Mouse (Mus musculus) forebrain, embryonic 16.5 days (tissue): ENCODE data around the gene Gm45785. TPM values are rescaled to one million over a fixed set of nuclear protein-coding genes. Genes with fewer than 3 reads are reported as not detected.
A peak's percentile ranks its signal among the peaks of the same experiment; 100 is the strongest.

Source experiments
- ATAC-seq: fragments of 200-750 bp; cut with Nextera tagmentation; 2 replicates; pipeline ENCODE4 v1.8.0; 2017; ENCODE audit warnings: mild to moderate bottlenecking, moderate library complexity
- H3K27ac ChIP-seq: fragments of 300-500 bp; sonication (generic); 2 replicates; pipeline ENCODE4 v1.5.1; 2014; ENCODE audit warnings: low read length, control low read depth
- H3K27me3 ChIP-seq: fragments of 300-500 bp; sonication (generic); replicated peaks from 2 replicates; pipeline ENCODE4 v1.6.1; 2014; ENCODE audit warnings: low read length; ENCODE audit not compliant: control insufficient read depth, insufficient read depth
- H3K36me3 ChIP-seq: fragments of 300-500 bp; sonication (generic); 2 replicates; pipeline ENCODE4 v1.6.1; 2014; ENCODE audit not compliant: control insufficient read depth, insufficient read depth
- H3K4me1 ChIP-seq: fragments of 300-500 bp; sonication (generic); replicated peaks from 2 replicates; pipeline ENCODE4 v1.6.1; 2014; ENCODE audit warnings: low read length; ENCODE audit not compliant: control insufficient read depth, insufficient read depth
- H3K4me2 ChIP-seq: fragments of 300-500 bp; sonication (generic); 2 replicates; pipeline ENCODE4 v1.6.1; 2014; ENCODE audit warnings: mild to moderate bottlenecking, low read length, control low read depth
- H3K4me3 ChIP-seq: fragments of 300-500 bp; sonication (generic); replicated peaks from 2 replicates; pipeline ENCODE4 v1.5.1; 2014; ENCODE audit warnings: mild to moderate bottlenecking, low read length, control low read depth
- H3K9ac ChIP-seq: fragments of 300-500 bp; sonication (generic); replicated peaks from 2 replicates; pipeline ENCODE4 v1.6.1; 2014; ENCODE audit warnings: low read depth, low read length, control low read depth
- H3K9me3 ChIP-seq: fragments of 300-500 bp; sonication (generic); 2 replicates; pipeline ENCODE4 v1.6.1; 2016; ENCODE audit warnings: low read length; ENCODE audit not compliant: control insufficient read depth
- WGBS: fragments of 180-500 bp; shearing (Covaris S2); extraction: QIAGEN DNeasy Blood & Tissue Kit; methylation state at CpG from one replicate; pipeline ENCODE4 v1.1.7; 2014; 5-methylcytosine and 5-hydroxymethylcytosine counted together
- polyA plus RNA-seq: library from polyadenylated mRNA; unstranded; fragments of >200 nt; fragmentation: Nextera tagmentation; extraction: Ambion mirVana; gene quantifications from 2 replicates; pipeline ENCODE4 v1.2.1, GENCODE M21; 2015

Gm45785 gene
- polyA plus RNA-seq, 1 experiment from 2014 or later: not detected

GRCm38 (mm10) chr7:140836243-140837115, 19.7 kb downstream of the Gm45785 start:
- Histone ChIP-seq H3K4me2 (no peak overlapping the region), H3K27me3 (no peaks in the 10 kb centered on the region; the same call in 1 of the 2 replicates), H3K9me3 (no peaks in the 10 kb centered on the region), H3K4me3 (no peak overlapping the region), H3K4me1 (no peaks in the 10 kb centered on the region), H3K36me3 (no peaks in the 10 kb centered on the region), H3K9ac (no peak overlapping the region), H3K27ac (no peak overlapping the region)
- 75% methylated on average over 9 of the region's 9 CpGs for WGBS
- ATAC-seq: no peak

GRCm38 (mm10) chr7:140835758-140836087, 20.4 kb downstream of the Gm45785 start:
- no peaks in the 10 kb centered on the region for H3K4me1 ChIP-seq
- 76% methylated on average over 2 of the region's 2 CpGs for WGBS
- no peaks in the 10 kb centered on the region; the same call in 1 of the 2 replicates for H3K27me3 ChIP-seq
- H3K36me3 ChIP-seq: no peaks in the 10 kb centered on the region
- no peak overlapping the region for H3K4me2 ChIP-seq
- H3K9ac ChIP-seq: no peak overlapping the region
- no peak overlapping the region for H3K27ac ChIP-seq
- no peak for ATAC-seq
- H3K4me3 ChIP-seq: no peak overlapping the region
- no peaks in the 10 kb centered on the region for H3K9me3 ChIP-seq

GRCm38 (mm10) chr7:140834968-140835757, 21.0 kb downstream of the Gm45785 start, which contains the start of gene Urah:
Gene Urah (plus strand): TSS chr7:140835018.
- Histone ChIP-seq H3K9ac (no peak within 1 kb of the TSS), H3K36me3 (no peaks in the 10 kb centered on the region), H3K4me2 (no peak within 1 kb of the TSS), H3K27me3 (no peaks in the 10 kb centered on the region), H3K27ac (no peak within 1 kb of the TSS), H3K4me3 (no peak within 1 kb of the TSS), H3K9me3 (no peaks in the 10 kb centered on the region), H3K4me1 (no peaks in the 10 kb centered on the region)
- WGBS: 43% methylated on average over 20 of the region's 20 CpGs
- ATAC-seq: no peak

GRCm38 (mm10) chr7:140833341-140833740, 22.8 kb downstream of the Gm45785 start:
- H3K4me2 ChIP-seq: no peak overlapping the region
- ATAC-seq: no peak
- H3K27me3 ChIP-seq: no peaks in the 10 kb centered on the region
- H3K27ac ChIP-seq: no peak overlapping the region
- no peaks in the 10 kb centered on the region for H3K9me3 ChIP-seq
- H3K4me3 ChIP-seq: no peak overlapping the region
- H3K9ac ChIP-seq: no peak overlapping the region
- H3K4me1 ChIP-seq: no peaks in the 10 kb centered on the region
- H3K36me3 ChIP-seq: no peaks in the 10 kb centered on the region
- WGBS: 87% methylated on average over 4 of the region's 4 CpGs

- no peaks in the 10 kb centered on the region for H3K27me3 ChIP-seq
- no peak overlapping the region for H3K27ac ChIP-seq
- H3K9me3 ChIP-seq: no peaks in the 10 kb centered on the region
- H3K9ac ChIP-seq: no peak overlapping the region
- no peaks in the 10 kb centered on the region for H3K4me1 ChIP-seq
- no peaks in the 10 kb centered on the region for H3K36me3 ChIP-seq
- WGBS: 79% methylated on average over 6 of the region's 6 CpGs
- ATAC-seq: no peak
- H3K4me2 ChIP-seq: no peak overlapping the region
- H3K4me3 ChIP-seq: no peak overlapping the region
These were observed 24.7 kb downstream of the Gm45785 start for GRCm38 (mm10) chr7:140831447-140831846.

- 34% methylated on average over 8 of the region's 8 CpGs for WGBS
- Histone ChIP-seq H3K9me3 (no peaks in the 10 kb centered on the region), H3K4me3 (no peak overlapping the region), H3K4me1 (no peaks in the 10 kb centered on the region), H3K9ac (no peak overlapping the region), H3K36me3 (no peaks in the 10 kb centered on the region), H3K27me3 (peaks cover 5% of the 10 kb centered on the region; the same call in 1 of the 2 replicates), H3K4me2 (no peak overlapping the region), H3K27ac (no peak overlapping the region)
- ATAC-seq: 0 out of 2 replicates have a peak, but pooled peaks have one; percentile 43
These were observed 27.8 kb downstream of the Gm45785 start for GRCm38 (mm10) chr7:140828171-140828881.

- H3K36me3 ChIP-seq: no peaks in the 10 kb centered on the region
- H3K4me3 ChIP-seq: no peak overlapping the region
- no peak for ATAC-seq
- WGBS: 96% methylated on average over 4 of the region's 4 CpGs
- peaks cover 10% of the 10 kb centered on the region for H3K4me1 ChIP-seq
- no peak overlapping the region for H3K9ac ChIP-seq
- H3K4me2 ChIP-seq: no peak overlapping the region
- no peaks in the 10 kb centered on the region for H3K9me3 ChIP-seq
- peaks cover 9% of the 10 kb centered on the region for H3K27me3 ChIP-seq
- no peak overlapping the region for H3K27ac ChIP-seq
These were observed 33.4 kb downstream of the Gm45785 start for GRCm38 (mm10) chr7:140822731-140823130.

- peak within 1 kb of the TSS; percentile 55 for H3K4me3 ChIP-seq
- peaks cover 10% of the 10 kb centered on the region for H3K4me1 ChIP-seq
- peak; percentile 94 for ATAC-seq
- under 1% methylated on average over 21 of the region's 21 CpGs for WGBS
- peak within 1 kb of the TSS; percentile 38 for H3K27ac ChIP-seq
- H3K27me3 ChIP-seq: peaks cover 9% of the 10 kb centered on the region
- peak within 1 kb of the TSS; percentile 76 for H3K4me2 ChIP-seq
- H3K36me3 ChIP-seq: no peaks in the 10 kb centered on the region
- H3K9me3 ChIP-seq: no peaks in the 10 kb centered on the region
- H3K9ac ChIP-seq: peak within 1 kb of the TSS; percentile 57
These were observed 34.3 kb downstream of the Gm45785 start, which contains the start of gene Zfp941 for GRCm38 (mm10) chr7:140821653-140822329. Gene Zfp941 (minus strand): TSS chr7:140822178.
